Mouse (Mus musculus): Measurements from ENCODE around the gene Ccdc122.

DNA sequence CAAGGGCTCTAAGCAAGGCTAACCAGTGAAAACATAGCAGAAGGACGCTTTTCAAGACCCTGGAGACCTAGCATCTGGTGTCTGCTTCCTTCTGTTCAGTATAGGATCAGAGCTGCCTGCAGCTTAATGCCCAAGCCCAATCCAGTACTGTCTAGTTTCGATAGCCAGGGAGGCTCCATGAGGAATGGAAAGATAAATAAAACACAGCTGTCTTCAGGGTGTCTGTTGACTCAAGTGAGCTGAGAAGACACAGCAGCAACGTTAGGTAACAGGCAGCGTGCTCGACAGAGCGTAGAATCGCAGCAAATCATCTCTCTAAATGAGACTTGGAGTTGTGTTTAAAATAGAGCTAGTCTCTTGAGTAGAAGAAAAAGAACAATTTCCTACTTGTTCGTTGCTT is 31.8 kb upstream of the Ccdc122 start:
- TF ChIP-seq CTCF (conservative IDR thresholded peaks at IDR 0.05; ENCODE audit: insufficient read depth, insufficient read length, low read depth, low read length) = no peak
- TF ChIP-seq POLR2A (IDR thresholded peaks at IDR 0.05; ENCODE audit: low read depth, low read length) = no peak

All from kidney, adult 2 months (tissue).